Mouse (Mus musculus) heart, postnatal 0 days (tissue): ENCODE data around the gene Itgb4.

Experiments used
- CTCF ChIP-seq: IDR thresholded peaks from 2 replicates; pipeline ENCODE4 v1.5.1; 2016; ENCODE audit warnings: antibody characterized with exemption, control low read depth, low read depth
- EP300 ChIP-seq: IDR thresholded peaks from 2 replicates; pipeline ENCODE4 v1.6.1; 2016; ENCODE audit warnings: antibody characterized with exemption, low read depth

- no peak for TF ChIP-seq CTCF
- no peak for TF ChIP-seq EP300
Measured at GRCm38 (mm10) chr11:115948316-115948715, 26.2 kb upstream of the Itgb4 start.
